Mouse (Mus musculus): Measurements from ENCODE around the gene Igflr1. TPM values are rescaled to one million over a fixed set of nuclear protein-coding genes. Genes with fewer than 3 reads are reported as not detected.

The Igflr1 gene
- polyA plus RNA-seq, 1 experiment from 2014 or later = 1.0 TPM

GRCm38 (mm10) chr7:30593579-30594509, 28.6 kb downstream of the Igflr1 start:
- ATAC-seq = no peak
- ChIA-PET CTCF (interaction anchor here (2.3 to 6.9 kb wide), 2 partner anchors 11 to 20 kb away, joined by 14 to 65 read pairs; no protein-coding TSS in a partner anchor), POLR2A (no interaction called here)
- DNase-seq (ENCODE audit: low read depth, low spot score) = no peak
- no peaks in the 10 kb centered on the region for H3K27me3 ChIP-seq
- in situ Hi-C loops (cut with MboI; ENCODE audit: low pct_unique_long_range_greater_than_20kb) = no loop called here
- no peak for TF ChIP-seq CTCF (IDR thresholded peaks at IDR 0.05)

- DNase-seq (ENCODE audit: low read depth, low spot score) (no peak), ATAC-seq (no peak)
- no peak for TF ChIP-seq CTCF (IDR thresholded peaks at IDR 0.05)
- POLR2A ChIA-PET = no interaction called here
- no peaks in the 10 kb centered on the region for H3K27me3 ChIP-seq
- in situ Hi-C loops (cut with MboI; ENCODE audit: low pct_unique_long_range_greater_than_20kb) = no loop called here
- CTCF ChIA-PET = interaction anchor here (6.9 kb wide), 1 partner anchor 10 kb away, joined by 65 read pairs; no protein-coding TSS in a partner anchor
These were observed 29.3 kb downstream of the Igflr1 start for GRCm38 (mm10) chr7:30594510-30595024.

GRCm38 (mm10) chr7:30596093-30596492, 30.9 kb downstream of the Igflr1 start:
- DNase-seq (ENCODE audit: low read depth, low spot score) (no peak), ATAC-seq (no peak)
- no peak for TF ChIP-seq CTCF (IDR thresholded peaks at IDR 0.05)
- CTCF ChIA-PET = interaction anchor here (1.2 kb wide), 2 partner anchors 17 to 18 kb away, joined by 3 to 4 read pairs; partner anchors contain the start of gene Upk1a
- no peaks in the 10 kb centered on the region for H3K27me3 ChIP-seq
- in situ Hi-C loops (cut with MboI; ENCODE audit: low pct_unique_long_range_greater_than_20kb) = no loop called here
- POLR2A ChIA-PET = interaction anchor here (0.6 kb wide), 1 partner anchor 361 kb away, joined by 5 read pairs; the partner anchor contains the start of gene Usf2

- ChIA-PET POLR2A (no interaction called here), CTCF (no interaction called here)
- TF ChIP-seq CTCF (IDR thresholded peaks at IDR 0.05) = no peak
- H3K27me3 ChIP-seq = no peaks in the 10 kb centered on the region
- in situ Hi-C loops (cut with MboI; ENCODE audit: low pct_unique_long_range_greater_than_20kb) = no loop called here
- DNase-seq (ENCODE audit: low read depth, low spot score) (no peak), ATAC-seq (no peak)
These were observed 31.6 kb downstream of the Igflr1 start for GRCm38 (mm10) chr7:30596811-30597210.

- no peaks in the 10 kb centered on the region for H3K27me3 ChIP-seq
These were observed 33.6 kb downstream of the Igflr1 start, which contains the start of gene Zbtb32 for GRCm38 (mm10) chr7:30598786-30599185. Gene Zbtb32 (minus strand): TSS chr7:30598909.

GRCm38 (mm10) chr7:30599933-30600353, 34.7 kb downstream of the Igflr1 start:
- POLR2A ChIA-PET = no interaction called here
- DNase-seq (ENCODE audit: low read depth, low spot score) (peak; percentile 68), ATAC-seq (peak; percentile 84)
- CTCF ChIA-PET = interaction anchor here (9.3 kb wide), 1 partner anchor 9 kb away, joined by 65 read pairs; the partner anchor contains the start of gene Kmt2b
- H3K27me3 ChIP-seq = no peaks in the 10 kb centered on the region
- TF ChIP-seq CTCF (IDR thresholded peaks at IDR 0.05) = no peak
- in situ Hi-C loops (cut with MboI; ENCODE audit: low pct_unique_long_range_greater_than_20kb) = no loop called here

More at GRCm38 (mm10) chr7:30598786-30599185, 33.6 kb downstream of the Igflr1 start, which contains the start of gene Zbtb32:
- no peak for TF ChIP-seq CTCF (IDR thresholded peaks at IDR 0.05)
- ATAC-seq (no peak), DNase-seq (ENCODE audit: low read depth, low spot score) (no peak)
- POLR2A ChIA-PET = no interaction called here
- CTCF ChIA-PET = interaction anchor here (1.8 kb wide), 2 partner anchors 9 to 15 kb away, joined by 8 to 9 read pairs; no protein-coding TSS in a partner anchor
- in situ Hi-C loops (cut with MboI; ENCODE audit: low pct_unique_long_range_greater_than_20kb) = no loop called here

- in situ Hi-C loops (cut with MboI; ENCODE audit: low pct_unique_long_range_greater_than_20kb) = no loop called here
- DNase-seq (ENCODE audit: low read depth, low spot score) (no peak), ATAC-seq (no peak)
- CTCF ChIA-PET = interaction anchor here (0.8 to 9.3 kb wide), 3 partner anchors 10 to 17 kb away, joined by 3 to 65 read pairs (median 5); partner anchors contain the start of gene Kmt2b
- H3K27me3 ChIP-seq = no peaks in the 10 kb centered on the region
- TF ChIP-seq CTCF (IDR thresholded peaks at IDR 0.05) = no peak
- POLR2A ChIA-PET = interaction anchor here (0.6 kb wide), 1 partner anchor 10 kb away, joined by 4 read pairs; no protein-coding TSS in a partner anchor
These were observed 35.4 kb downstream of the Igflr1 start for GRCm38 (mm10) chr7:30600651-30601050.

GRCm38 (mm10) chr7:30602583-30602982, 37.4 kb downstream of the Igflr1 start:
- ChIA-PET CTCF (interaction anchor here (4.2 to 9.3 kb wide), 2 partner anchors 11 to 12 kb away, joined by 29 to 65 read pairs; partner anchors contain the start of genes Kmt2b and Upk1a), POLR2A (no interaction called here)
- H3K27me3 ChIP-seq = no peaks in the 10 kb centered on the region
- DNase-seq (ENCODE audit: low read depth, low spot score) (no peak), ATAC-seq (no peak)
- TF ChIP-seq CTCF (IDR thresholded peaks at IDR 0.05) = no peak
- in situ Hi-C loops (cut with MboI; ENCODE audit: low pct_unique_long_range_greater_than_20kb) = no loop called here

- H3K27me3 ChIP-seq = no peaks in the 10 kb centered on the region
- no peak for TF ChIP-seq CTCF (IDR thresholded peaks at IDR 0.05)
- POLR2A ChIA-PET = interaction anchor here (0.8 kb wide), 1 partner anchor 21 kb away, joined by 3 read pairs; no protein-coding TSS in a partner anchor
- CTCF ChIA-PET = interaction anchor here (1.0 to 9.3 kb wide), 3 partner anchors 9 to 64 kb away, joined by 3 to 65 read pairs (median 29); partner anchors contain the start of genes Kmt2b and Upk1a
- ATAC-seq = no peak
- no peak for DNase-seq (ENCODE audit: low read depth, low spot score)
- in situ Hi-C loops (cut with MboI; ENCODE audit: low pct_unique_long_range_greater_than_20kb) = no loop called here
These were observed 39.2 kb downstream of the Igflr1 start for GRCm38 (mm10) chr7:30604424-30604823.

GRCm38 (mm10) chr7:30604944-30605343, 39.7 kb downstream of the Igflr1 start:
- ATAC-seq (no peak), DNase-seq (ENCODE audit: low read depth, low spot score) (no peak)
- ChIA-PET CTCF (interaction anchor here (1.0 to 9.3 kb wide), 3 partner anchors 9 to 64 kb away, joined by 3 to 65 read pairs (median 29); partner anchors contain the start of genes Kmt2b and Upk1a), POLR2A (interaction anchor here (0.8 kb wide), 1 partner anchor 20 kb away, joined by 3 read pairs; no protein-coding TSS in a partner anchor)
- TF ChIP-seq CTCF (IDR thresholded peaks at IDR 0.05) = no peak
- no peaks in the 10 kb centered on the region for H3K27me3 ChIP-seq
- in situ Hi-C loops (cut with MboI; ENCODE audit: low pct_unique_long_range_greater_than_20kb) = no loop called here
